Mouse (Mus musculus) spleen, adult 10 weeks (tissue): ENCODE results near the gene Serpina11. TPM values are rescaled to one million over a fixed set of nuclear protein-coding genes. Genes with fewer than 3 reads are reported as not detected.

Experiments used
- polyA plus RNA-seq: library from polyadenylated mRNA; stranded (reverse); fragments of 350-450 nt; fragmentation: Illumina TruSeq; extraction: RNeasy Lipid Tissue Mini Kit (QIAGEN cat#74804); gene quantifications from one replicate; pipeline ENCODE4 v1.2.3, GENCODE M21; 2015; ENCODE audit warnings: low replicate concordance; ENCODE audit not compliant: insufficient read depth

The Serpina11 gene
- 0.28 TPM for polyA plus RNA-seq

GRCm38 (mm10) chr12:103989857-103990256 is at the start of gene Serpina11:
TSS of gene Serpina11 (minus strand) at chr12:103989957.

GRCm38 (mm10) chr12:104013620-104014019 is 23.9 kb upstream of the Serpina11 start, which contains the start of gene Serpina9:
TSS of gene Serpina9 (minus strand) at chr12:104013755.

GRCm38 (mm10) chr12:103958798-103959197 is 31.0 kb downstream of the Serpina11 start, which contains the start of gene Serpina1e:
TSS of gene Serpina1e (minus strand) at chr12:103958975.

Other genes with a start within 250 kb of the Serpina11 start
- 0.39 TPM for gene Serpina1d, start 216.4 kb downstream of the Serpina11 start, polyA plus RNA-seq
- gene Serpina1b, start 159.6 kb downstream of the Serpina11 start, polyA plus RNA-seq: 6.7 TPM
- 0.65 TPM for gene Serpina1a, start 126.4 kb downstream of the Serpina11 start, polyA plus RNA-seq
- gene Serpina1c, start 85.1 kb downstream of the Serpina11 start, polyA plus RNA-seq: 2.2 TPM
- 2.5 TPM for gene Serpina1e, start 31.0 kb downstream of the Serpina11 start, polyA plus RNA-seq
- gene Serpina9, start 23.8 kb upstream of the Serpina11 start, polyA plus RNA-seq: 0.15 TPM
- gene Serpina12, start 54.5 kb upstream of the Serpina11 start, polyA plus RNA-seq: 0.23 TPM
- gene Serpina5, start 111.2 kb upstream of the Serpina11 start, polyA plus RNA-seq: not detected
- not detected for gene Serpina3a, start 122.8 kb upstream of the Serpina11 start, polyA plus RNA-seq
- gene Serpina3b, start 138.0 kb upstream of the Serpina11 start, polyA plus RNA-seq: 0.65 TPM
- 1.0 TPM for gene Serpina3c, start 163.9 kb upstream of the Serpina11 start, polyA plus RNA-seq
- 16.8 TPM for gene Serpina3f, start 224.6 kb upstream of the Serpina11 start, polyA plus RNA-seq
- 257 TPM for gene Serpina3g, start 246.3 kb upstream of the Serpina11 start, polyA plus RNA-seq